Mouse (Mus musculus) myocyte (in vitro differentiated cells): Measurements from ENCODE around the gene Erp44.

Experiments
- CEBPB ChIP-seq: IDR thresholded peaks from 2 replicates; pipeline ENCODE4 v1.6.1; 2011; ENCODE audit warnings: mild to moderate bottlenecking, moderate library complexity; ENCODE audit not compliant: poor library complexity, insufficient read depth, severe bottlenecking
- MAX ChIP-seq: IDR thresholded peaks from one replicate; pipeline ENCODE4 v1.6.1; 2011; ENCODE audit warnings: low read depth, mild to moderate bottlenecking, control low read depth
- POLR2A ChIP-seq: IDR thresholded peaks from one replicate; pipeline ENCODE4 v1.6.1; 2011; ENCODE audit warnings: low read depth, mild to moderate bottlenecking, control low read depth, moderate library complexity; ENCODE audit not compliant: insufficient read length
- POLR2AphosphoS2 ChIP-seq: IDR thresholded peaks from one replicate; pipeline ENCODE4 v1.6.1; 2011; ENCODE audit warnings: low read depth, control low read depth; ENCODE audit not compliant: insufficient read length
- SRF ChIP-seq: IDR thresholded peaks from one replicate; pipeline ENCODE4 v1.6.1; 2011; ENCODE audit warnings: low read depth; ENCODE audit not compliant: control insufficient read depth, insufficient read length
- TCF12 ChIP-seq: IDR thresholded peaks from one replicate; pipeline ENCODE4 v1.6.1; 2011; ENCODE audit warnings: mild to moderate bottlenecking, control low read depth; ENCODE audit not compliant: poor library complexity, insufficient read depth, severe bottlenecking

DNA sequence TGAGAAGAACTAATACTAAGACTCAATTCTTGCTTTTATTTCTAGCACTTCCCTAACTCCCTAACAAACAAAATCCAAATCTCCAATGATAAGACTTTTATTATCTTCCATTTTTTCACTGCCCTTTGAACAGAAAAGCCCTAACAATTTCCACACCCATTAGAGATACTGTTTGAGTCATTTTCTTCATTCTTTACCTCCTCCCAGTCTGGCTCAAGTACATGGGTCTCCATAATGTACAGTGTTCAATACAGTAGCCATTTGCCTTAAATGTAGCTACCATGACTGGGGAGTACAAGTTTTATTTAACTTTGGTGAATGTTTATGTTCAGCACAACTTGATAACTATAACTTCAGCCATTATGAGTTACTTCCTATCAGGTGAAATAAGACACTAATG is 8.8 kb downstream of the Erp44 start:
- TF ChIP-seq POLR2AphosphoS2, result no peak
- TF ChIP-seq TCF12, result no peak
- no peak for TF ChIP-seq CEBPB
- TF ChIP-seq POLR2A, result no peak
- TF ChIP-seq SRF, result no peak
- no peak for TF ChIP-seq MAX
